Mouse (Mus musculus): ENCODE data around the gene Stx18. TPM values are rescaled to one million over a fixed set of nuclear protein-coding genes. Genes with fewer than 3 reads are reported as not detected.
A peak's percentile ranks its signal among the peaks of the same experiment; 100 is the strongest.

Gene Stx18
- polyA plus RNA-seq, 1 experiment from 2014 or later: 15.7 TPM

DNA sequence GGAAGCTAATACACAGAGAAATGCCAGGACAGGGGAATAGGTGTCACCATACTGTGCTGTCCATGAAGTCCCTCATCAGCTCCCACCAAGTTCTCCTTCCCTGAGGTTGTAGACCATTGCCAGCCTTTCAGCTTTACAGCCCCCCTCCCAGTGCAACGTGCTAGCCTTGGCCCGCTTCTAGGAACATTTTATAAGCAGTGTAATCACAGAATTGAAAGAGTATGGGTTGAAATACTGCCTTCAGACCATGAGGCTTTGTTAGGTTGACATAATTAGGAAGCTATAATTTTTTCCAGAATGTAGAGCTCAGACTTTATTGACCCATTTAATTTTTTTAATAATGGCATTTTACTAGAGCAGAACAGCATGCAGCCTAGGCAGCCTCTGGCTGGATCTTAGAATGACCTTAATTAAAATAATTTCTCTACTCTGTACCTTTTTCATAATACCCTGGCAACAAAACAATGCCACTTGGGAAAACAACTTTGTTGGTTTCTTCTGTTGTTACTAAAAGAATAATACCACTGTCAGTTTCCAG is 60.7 kb downstream of the Stx18 start:
- ATAC-seq (ENCODE audit: low read depth) (no peak), DNase-seq (no peak)
- Histone ChIP-seq H3K4me3 (replicated peaks) (no peak overlapping the region), H3K36me3 (no peaks in the 10 kb centered on the region), H3K4me1 (replicated peaks) (no peaks in the 10 kb centered on the region), H3K9me3 (replicated peaks) (no peaks in the 10 kb centered on the region), H3K27me3 (no peaks in the 10 kb centered on the region), H3K27ac (no peak overlapping the region), H3K4me2 (no peak overlapping the region), H3K9ac (no peak overlapping the region)
- WGBS (ENCODE audit: insufficient replicate concordance): 73% methylated on average over 2 of the region's 2 CpGs

DNA sequence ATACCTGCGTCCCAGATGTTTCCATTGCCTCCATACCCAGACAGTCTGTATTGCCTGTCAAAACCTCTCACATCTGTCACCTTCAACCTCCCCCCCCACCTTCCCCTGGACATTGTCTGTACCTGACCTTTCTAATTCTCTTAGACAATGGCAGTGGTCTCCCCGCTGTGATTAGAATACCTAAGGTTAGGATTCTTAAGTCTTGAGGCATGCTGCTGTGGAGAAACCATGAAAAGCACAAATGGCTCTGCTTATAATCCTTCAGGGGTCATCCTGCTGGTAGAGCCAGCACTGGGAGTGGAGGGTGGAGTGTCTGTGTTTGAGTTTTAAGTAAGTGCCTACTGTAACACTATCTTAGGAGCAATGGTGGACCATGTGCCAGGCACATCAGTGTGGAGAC is 64.4 kb downstream of the Stx18 start:
- Histone ChIP-seq H3K9ac (no peak overlapping the region), H3K27me3 (no peaks in the 10 kb centered on the region), H3K36me3 (peaks cover 11% of the 10 kb centered on the region), H3K4me2 (no peak overlapping the region), H3K27ac (no peak overlapping the region), H3K4me1 (replicated peaks) (no peaks in the 10 kb centered on the region), H3K4me3 (replicated peaks) (no peak overlapping the region), H3K9me3 (replicated peaks) (no peaks in the 10 kb centered on the region)
- 69% methylated on average over 2 of the region's 2 CpGs for WGBS (ENCODE audit: insufficient replicate concordance)
- DNase-seq: no peak
- ATAC-seq (ENCODE audit: low read depth): no peak

DNA sequence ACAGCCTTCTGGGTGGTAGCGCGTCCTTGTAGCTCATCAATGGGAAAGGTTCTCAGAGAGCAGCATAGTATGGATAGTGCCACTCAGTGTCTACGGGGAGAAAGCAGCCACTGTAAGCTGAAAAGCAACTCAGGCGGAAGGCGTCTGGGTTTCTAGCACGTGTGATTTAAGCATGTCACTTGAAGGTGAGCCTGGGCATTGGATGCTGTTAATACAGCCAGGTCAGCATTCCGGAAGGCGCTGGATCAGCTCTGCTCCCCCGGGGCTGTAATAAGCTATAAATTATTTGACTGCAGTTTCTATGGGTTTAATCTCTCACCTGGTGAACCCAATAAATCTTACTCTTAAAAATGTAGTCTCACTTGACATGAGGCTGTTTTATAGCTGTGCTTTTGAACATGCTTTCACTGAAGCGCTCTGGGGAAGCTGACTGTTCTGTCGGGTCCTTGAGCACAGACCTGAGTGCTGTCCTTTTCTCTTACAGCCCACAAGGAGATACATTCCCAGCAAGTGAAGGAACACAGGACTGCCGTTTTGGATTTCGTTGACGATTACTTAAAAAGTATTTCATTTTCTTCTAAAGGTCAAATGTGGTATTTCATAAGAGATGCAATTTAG is 67.6 kb downstream of the Stx18 start:
- DNase-seq: no peak

DNA sequence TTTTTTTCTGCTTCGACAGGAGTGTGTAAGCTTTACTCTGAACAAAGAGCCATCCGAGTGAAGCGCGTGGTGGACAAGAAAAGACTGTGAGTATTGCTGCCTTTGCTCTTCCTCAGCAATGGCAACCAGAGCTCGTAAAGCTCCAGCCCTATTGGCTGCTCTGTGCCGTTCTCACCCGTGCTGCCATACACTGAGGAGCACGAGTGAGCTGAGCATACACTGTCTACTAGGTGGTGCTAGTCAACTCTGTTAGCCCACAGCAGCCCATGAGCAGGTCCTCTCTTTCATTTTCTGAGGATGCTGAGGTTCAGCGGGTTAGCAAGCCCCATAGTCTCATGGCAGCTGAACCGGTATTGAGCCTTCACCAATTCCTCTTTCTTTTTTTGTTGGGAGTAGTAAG is 68.3 kb downstream of the Stx18 start:
- Histone ChIP-seq H3K36me3 (peaks cover 14% of the 10 kb centered on the region), H3K4me1 (replicated peaks) (no peaks in the 10 kb centered on the region), H3K4me3 (replicated peaks) (no peak overlapping the region), H3K27ac (no peak overlapping the region), H3K27me3 (no peaks in the 10 kb centered on the region), H3K9me3 (replicated peaks) (no peaks in the 10 kb centered on the region), H3K9ac (no peak overlapping the region), H3K4me2 (no peak overlapping the region)
- WGBS (ENCODE audit: insufficient replicate concordance): 78% methylated on average over 10 of the region's 10 CpGs
- ATAC-seq (ENCODE audit: low read depth) (no peak), DNase-seq (no peak)

More for the DNA sequence above, 67.6 kb downstream of the Stx18 start:
- ATAC-seq (ENCODE audit: low read depth): no peak
- no peak overlapping the region for H3K27ac ChIP-seq
- H3K27me3 ChIP-seq: no peaks in the 10 kb centered on the region
- no peak overlapping the region for H3K9ac ChIP-seq
- peaks cover 14% of the 10 kb centered on the region for H3K36me3 ChIP-seq
- no peak overlapping the region for H3K4me3 ChIP-seq (replicated peaks)
- WGBS (ENCODE audit: insufficient replicate concordance): 84% methylated on average over 14 of the region's 14 CpGs
- no peaks in the 10 kb centered on the region for H3K4me1 ChIP-seq (replicated peaks)
- H3K9me3 ChIP-seq (replicated peaks): no peaks in the 10 kb centered on the region
- no peak overlapping the region for H3K4me2 ChIP-seq

DNA sequence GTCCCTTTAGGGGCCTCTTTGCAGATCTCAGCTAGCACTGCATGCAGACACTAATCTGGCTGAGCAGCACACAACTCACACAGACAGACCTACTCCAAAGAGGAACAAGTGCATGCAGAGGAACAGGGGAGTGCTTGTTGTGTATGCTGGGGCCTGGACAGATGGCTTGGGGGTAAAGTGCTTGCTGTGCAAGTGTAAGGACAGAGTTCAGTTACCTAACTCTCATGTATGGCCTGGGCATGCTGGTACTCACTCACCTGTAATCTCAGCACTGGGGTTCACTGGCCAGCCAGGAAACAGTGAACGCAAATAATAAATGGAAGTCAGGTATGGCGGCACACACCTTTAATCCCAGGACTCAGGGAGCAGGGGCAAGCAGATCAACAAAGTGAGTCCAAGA is 76.0 kb downstream of the Stx18 start:
- Histone ChIP-seq H3K4me2 (no peak overlapping the region), H3K9me3 (replicated peaks) (no peaks in the 10 kb centered on the region), H3K9ac (no peak overlapping the region), H3K4me3 (replicated peaks) (no peak overlapping the region), H3K27ac (no peak overlapping the region), H3K36me3 (peaks cover 20% of the 10 kb centered on the region), H3K27me3 (no peaks in the 10 kb centered on the region), H3K4me1 (replicated peaks) (no peaks in the 10 kb centered on the region)
- WGBS (ENCODE audit: insufficient replicate concordance): 85% methylated on average over 2 of the region's 2 CpGs
- no peak for ATAC-seq (ENCODE audit: low read depth)
- no peak for DNase-seq

DNA sequence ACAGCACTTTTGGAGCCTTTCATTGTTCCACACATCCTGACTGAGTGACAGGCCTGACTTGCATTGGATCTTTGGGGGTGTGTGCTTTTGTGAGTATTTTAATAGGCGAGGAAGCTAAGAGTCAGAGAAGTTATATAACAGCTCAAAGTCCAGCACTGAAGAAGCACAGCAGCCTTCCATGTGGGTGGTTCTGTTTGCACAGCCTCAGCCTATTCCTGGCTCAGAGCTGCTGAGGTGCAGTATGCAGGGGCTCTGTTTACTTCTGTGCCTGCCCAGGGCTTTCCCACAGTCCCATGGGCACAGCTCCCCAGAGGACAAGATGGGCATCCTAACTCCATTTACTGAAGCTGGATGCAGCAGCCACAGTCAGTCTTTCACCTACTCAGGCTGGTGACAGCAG is 78.5 kb downstream of the Stx18 start:
- Histone ChIP-seq H3K4me1 (replicated peaks) (no peaks in the 10 kb centered on the region), H3K4me2 (no peak overlapping the region), H3K36me3 (peaks cover 18% of the 10 kb centered on the region), H3K27me3 (no peaks in the 10 kb centered on the region), H3K27ac (no peak overlapping the region), H3K9ac (no peak overlapping the region), H3K4me3 (replicated peaks) (no peak overlapping the region), H3K9me3 (replicated peaks) (no peaks in the 10 kb centered on the region)
- WGBS (ENCODE audit: insufficient replicate concordance): 68% methylated on average over 1 of the region's 1 CpGs
- ATAC-seq (ENCODE audit: low read depth) (no peak), DNase-seq (no peak)

DNA sequence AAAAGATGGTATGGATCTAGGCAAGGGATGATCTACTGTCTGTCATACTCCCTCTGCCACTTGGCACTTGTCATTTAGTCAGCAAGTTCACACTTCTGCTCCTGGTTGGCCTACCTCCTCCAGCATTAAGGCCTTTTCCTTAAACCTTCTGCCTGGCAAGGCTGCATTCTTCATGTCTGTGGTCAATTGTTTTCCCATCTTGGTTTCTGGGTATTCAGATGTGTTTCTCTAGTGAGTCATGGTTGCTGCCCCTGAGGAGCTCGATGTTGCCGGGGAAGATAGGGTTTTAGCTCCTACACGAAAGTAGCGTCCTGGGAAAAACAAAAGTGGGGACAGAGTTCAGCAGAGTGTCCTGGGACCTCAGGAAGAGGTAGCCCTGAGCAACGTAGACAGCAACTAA is 80.7 kb downstream of the Stx18 start:
- ATAC-seq (ENCODE audit: low read depth) (no peak), DNase-seq (no peak)
- Histone ChIP-seq H3K27ac (no peak overlapping the region), H3K27me3 (no peaks in the 10 kb centered on the region), H3K4me1 (replicated peaks) (no peaks in the 10 kb centered on the region), H3K36me3 (peaks cover 22% of the 10 kb centered on the region), H3K9me3 (replicated peaks) (no peaks in the 10 kb centered on the region), H3K4me2 (no peak overlapping the region), H3K9ac (no peak overlapping the region), H3K4me3 (replicated peaks) (no peak overlapping the region)
- 79% methylated on average over 5 of the region's 5 CpGs for WGBS (ENCODE audit: insufficient replicate concordance)

DNA sequence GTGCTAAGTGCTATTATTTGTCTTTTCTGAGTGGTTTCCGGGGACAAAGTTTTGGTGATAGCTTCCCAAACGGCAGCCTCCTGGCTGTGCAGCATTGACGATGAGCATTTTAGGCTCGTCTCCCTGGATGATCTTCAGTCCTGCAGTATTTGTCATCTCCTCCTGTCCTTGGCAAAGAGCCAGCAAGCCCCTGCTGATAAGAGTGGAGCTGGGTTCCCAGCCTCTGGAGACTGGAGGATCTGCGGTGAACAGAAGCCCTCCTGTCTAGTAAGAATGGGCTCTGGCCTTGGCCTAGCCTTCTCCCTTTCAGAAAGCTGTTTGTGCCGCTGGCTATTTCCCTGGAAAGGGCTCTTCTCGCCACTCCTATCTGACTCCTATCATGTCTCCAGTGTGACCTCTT is 83.2 kb downstream of the Stx18 start:
- Histone ChIP-seq H3K27ac (no peak overlapping the region), H3K9ac (no peak overlapping the region), H3K4me1 (replicated peaks) (no peaks in the 10 kb centered on the region), H3K27me3 (no peaks in the 10 kb centered on the region), H3K9me3 (replicated peaks) (no peaks in the 10 kb centered on the region), H3K4me3 (replicated peaks) (no peak overlapping the region), H3K4me2 (no peak overlapping the region), H3K36me3 (peaks cover 14% of the 10 kb centered on the region)
- DNase-seq (no peak), ATAC-seq (ENCODE audit: low read depth) (no peak)
- 70% methylated on average over 7 of the region's 7 CpGs for WGBS (ENCODE audit: insufficient replicate concordance)

DNA sequence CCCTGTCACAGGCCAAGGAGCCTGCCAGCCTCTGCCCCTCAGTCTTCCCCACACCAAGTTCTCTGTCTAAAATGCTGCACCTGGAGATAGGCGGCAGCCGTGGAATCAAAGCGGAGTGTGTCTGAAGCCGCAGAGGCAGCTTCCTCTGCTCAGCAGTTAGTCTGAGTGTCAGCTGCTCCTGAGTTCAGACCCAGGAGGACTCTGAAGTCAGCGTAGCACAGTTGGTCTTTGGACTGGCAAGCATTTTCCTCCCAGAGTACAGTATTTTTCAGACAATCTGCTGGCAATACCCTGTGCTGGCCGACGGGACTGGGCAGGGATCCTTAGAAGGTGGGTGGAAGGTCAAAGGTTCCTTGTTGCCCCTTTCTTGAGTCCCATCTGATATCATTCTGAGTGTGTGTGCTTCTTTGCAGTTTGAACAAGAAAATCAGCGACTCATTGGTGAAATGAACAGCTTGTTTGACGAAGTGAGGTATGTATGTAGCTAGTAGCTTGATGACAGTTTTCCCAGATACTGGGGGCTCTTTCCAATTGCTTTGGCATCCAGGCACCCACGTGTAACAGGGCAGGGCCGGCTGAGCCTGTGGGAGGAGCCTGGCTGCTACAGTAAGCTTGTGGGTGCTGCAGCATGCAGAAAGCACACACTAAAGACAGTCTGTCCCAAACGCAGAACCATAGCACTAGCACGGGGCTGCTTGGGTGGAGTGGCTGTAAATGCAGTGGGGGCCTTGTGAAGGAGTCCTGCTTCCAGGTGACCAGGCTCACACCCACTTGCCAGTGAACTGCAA is 88.2 kb downstream of the Stx18 start:
- Histone ChIP-seq H3K9me3 (replicated peaks) (no peaks in the 10 kb centered on the region), H3K27me3 (no peaks in the 10 kb centered on the region), H3K4me2 (no peak overlapping the region), H3K4me3 (replicated peaks) (no peak overlapping the region), H3K36me3 (peaks cover 13% of the 10 kb centered on the region), H3K9ac (no peak overlapping the region), H3K27ac (no peak overlapping the region), H3K4me1 (replicated peaks) (no peaks in the 10 kb centered on the region)
- 77% methylated on average over 13 of the region's 13 CpGs for WGBS (ENCODE audit: insufficient replicate concordance)
- ATAC-seq (ENCODE audit: low read depth): no peak
- no peak for DNase-seq

DNA sequence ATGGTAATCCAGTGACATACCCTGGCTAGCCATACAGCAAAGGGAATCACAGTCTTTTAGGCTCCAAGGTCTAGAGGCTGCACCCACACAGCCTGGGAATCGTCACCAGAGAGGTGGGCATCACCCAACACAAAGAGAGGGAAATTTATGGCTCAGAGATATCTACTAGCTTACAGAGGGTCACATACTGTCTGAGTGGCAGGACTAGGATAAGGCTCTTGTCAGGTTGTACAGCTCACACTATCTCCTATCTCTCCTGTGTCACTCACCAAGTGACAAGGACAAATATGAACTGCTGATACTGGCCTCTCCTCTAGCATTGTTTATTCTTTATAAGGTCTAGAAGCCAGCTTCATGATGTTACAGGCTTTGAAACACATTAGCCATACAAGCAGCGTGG is 90.8 kb downstream of the Stx18 start:
- DNase-seq (no peak), ATAC-seq (ENCODE audit: low read depth) (peak; percentile 83)
- Histone ChIP-seq H3K27ac (no peak overlapping the region), H3K27me3 (no peaks in the 10 kb centered on the region), H3K36me3 (peaks cover 9% of the 10 kb centered on the region), H3K4me2 (no peak overlapping the region), H3K4me3 (replicated peaks) (no peak overlapping the region), H3K4me1 (replicated peaks) (no peaks in the 10 kb centered on the region), H3K9ac (no peak overlapping the region), H3K9me3 (replicated peaks) (no peaks in the 10 kb centered on the region)
- 70% methylated on average over 2 of the region's 2 CpGs for WGBS (ENCODE audit: insufficient replicate concordance)

DNA sequence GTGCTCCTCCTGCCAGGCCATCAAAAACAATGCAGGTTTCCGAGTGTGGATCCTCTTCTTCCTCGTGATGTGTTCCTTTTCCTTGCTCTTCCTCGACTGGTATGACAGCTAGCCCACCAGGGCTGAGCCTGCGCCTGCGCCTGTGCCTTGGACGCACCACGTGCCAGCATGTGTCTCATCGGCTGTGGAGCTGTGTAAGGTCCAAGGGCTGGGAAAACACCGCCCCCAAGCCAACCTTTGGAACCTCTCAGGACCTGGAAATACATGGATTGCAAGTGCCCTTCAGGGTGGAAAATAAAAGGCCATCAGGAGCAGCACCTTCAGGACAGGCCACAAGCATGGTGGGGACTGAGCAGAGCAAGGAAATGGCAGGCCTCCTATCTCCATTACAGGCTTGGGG is 97.7 kb downstream of the Stx18 start:
- H3K4me2 ChIP-seq: no peak overlapping the region
- no peak overlapping the region for H3K27ac ChIP-seq
- H3K36me3 ChIP-seq: no peaks in the 10 kb centered on the region
- no peak for DNase-seq
- H3K4me1 ChIP-seq (replicated peaks): peaks cover 3% of the 10 kb centered on the region; the same call in 1 of the 2 replicates
- no peak overlapping the region for H3K9ac ChIP-seq
- no peak overlapping the region for H3K4me3 ChIP-seq (replicated peaks)
- no peaks in the 10 kb centered on the region for H3K27me3 ChIP-seq
- 74% methylated on average over 9 of the region's 9 CpGs for WGBS (ENCODE audit: insufficient replicate concordance)
- no peak for ATAC-seq (ENCODE audit: low read depth)
- H3K9me3 ChIP-seq (replicated peaks): no peaks in the 10 kb centered on the region

DNA sequence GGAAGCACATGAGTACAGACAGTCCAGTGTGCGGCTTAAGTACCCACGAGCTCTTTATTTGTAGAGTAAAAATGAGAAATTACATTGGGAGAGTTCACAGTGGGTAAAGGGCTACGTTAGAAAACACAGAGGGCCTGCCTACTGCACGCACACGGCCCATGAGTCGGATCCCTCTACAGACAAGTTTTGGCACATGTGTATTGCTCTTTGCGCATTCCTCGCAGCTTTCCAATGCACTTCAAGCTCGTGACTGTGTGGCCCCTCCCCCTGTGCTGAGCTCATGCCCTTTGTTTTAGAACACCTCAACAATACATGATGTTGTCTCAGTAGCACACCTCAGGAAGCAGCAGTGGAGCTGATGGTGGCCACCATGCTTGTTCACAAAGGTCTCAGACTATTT is 98.6 kb downstream of the Stx18 start:
- H3K9me3 ChIP-seq (replicated peaks): no peaks in the 10 kb centered on the region
- no peak overlapping the region for H3K4me3 ChIP-seq (replicated peaks)
- H3K36me3 ChIP-seq: no peaks in the 10 kb centered on the region
- no peak overlapping the region for H3K9ac ChIP-seq
- ATAC-seq (ENCODE audit: low read depth) (no peak), DNase-seq (no peak)
- peaks cover 3% of the 10 kb centered on the region; the same call in 1 of the 2 replicates for H3K4me1 ChIP-seq (replicated peaks)
- no peak overlapping the region for H3K27ac ChIP-seq
- 82% methylated on average over 9 of the region's 9 CpGs for WGBS (ENCODE audit: insufficient replicate concordance)
- no peak overlapping the region for H3K4me2 ChIP-seq
- H3K27me3 ChIP-seq: no peaks in the 10 kb centered on the region

Measured in liver, embryonic 13.5 days (tissue).